Mouse (Mus musculus) G1E (cell line): ENCODE data around the gene Slc44a4. TPM values are rescaled to one million over a fixed set of nuclear protein-coding genes. Genes with fewer than 3 reads are reported as not detected.
A peak's percentile ranks its signal among the peaks of the same experiment; 100 is the strongest.

Experiments used
- ATAC-seq: 2 replicates; pipeline ENCODE4 v1.8.0; 2016; ENCODE audit warnings: mild to moderate bottlenecking; ENCODE audit not compliant: insufficient number of reproducible peaks, poor library complexity, low FRiP score, severe bottlenecking; ENCODE audit errors: extremely low read depth
- DNase-seq: peaks from one replicate; pipeline ENCODE4 v3.0.0; 2012; ENCODE audit warnings: low spot score
- H3K27me3 ChIP-seq: 2 replicates; pipeline ENCODE4 v1.6.1; 2012; ENCODE audit warnings: mild to moderate bottlenecking, low read length, inconsistent platforms; ENCODE audit not compliant: insufficient read depth
- H3K36me3 ChIP-seq: replicated peaks from 2 replicates; pipeline ENCODE3; 2012; ENCODE audit warnings: mild to moderate bottlenecking, inconsistent platforms
- H3K4me1 ChIP-seq: 2 replicates; pipeline ENCODE4 v1.6.1; 2012; ENCODE audit warnings: low read depth, low read length, inconsistent platforms, mixed read lengths; ENCODE audit not compliant: insufficient read depth
- H3K4me3 ChIP-seq: 2 replicates; pipeline ENCODE4 v1.5.1; 2012; ENCODE audit warnings: low read depth, mild to moderate bottlenecking, inconsistent platforms, low read length, moderate library complexity, mixed read lengths
- H3K9me3 ChIP-seq: replicated peaks from 2 replicates; pipeline ENCODE4 v1.6.1; 2012; ENCODE audit warnings: inconsistent platforms
- CTCF ChIP-seq: IDR thresholded peaks from 2 replicates; pipeline ENCODE4 v1.5.1; 2012; ENCODE audit warnings: low read depth, low read length, inconsistent platforms, mixed read lengths
- GATA1 ChIP-seq: IDR thresholded peaks from 2 replicates; pipeline ENCODE4 v1.6.1; 2012; ENCODE audit warnings: borderline replicate concordance, low read length, inconsistent platforms, mixed read lengths
- GATA2 ChIP-seq: IDR thresholded peaks from 2 replicates; pipeline ENCODE4 v1.6.1; 2012; ENCODE audit warnings: low read depth, low read length, inconsistent platforms, borderline replicate concordance
- POLR2AphosphoS5 ChIP-seq: IDR thresholded peaks from 2 replicates; pipeline ENCODE4 v1.6.1; 2012; ENCODE audit warnings: low read depth, low read length, inconsistent platforms; ENCODE audit not compliant: insufficient replicate concordance
- TAL1 ChIP-seq: conservative IDR thresholded peaks from 2 replicates; pipeline ENCODE4 v1.6.1; 2012; ENCODE audit warnings: low read depth, low read length, inconsistent platforms, mixed read lengths
- polyA plus RNA-seq: library from polyadenylated mRNA; stranded (reverse); fragments of >175 nt; gene quantifications from 2 replicates; pipeline ENCODE4 v1.2.3, GENCODE M21; 2012
- total RNA-seq, 2 experiments: library from RNA; stranded (forward) in 1 of 2; stranded (reverse) in 1 of 2; fragments of 200-1000 nt in 1 of 2; fragments of >200 nt in 1 of 2; fragmentation: Nextera tagmentation in 1 of 2; gene quantifications; 2 replicates each; pipeline ENCODE4 v1.2.3; 2014 to 2017

Gene Slc44a4
- total and polyA plus RNA-seq, 3 experiments: not detected

DNA sequence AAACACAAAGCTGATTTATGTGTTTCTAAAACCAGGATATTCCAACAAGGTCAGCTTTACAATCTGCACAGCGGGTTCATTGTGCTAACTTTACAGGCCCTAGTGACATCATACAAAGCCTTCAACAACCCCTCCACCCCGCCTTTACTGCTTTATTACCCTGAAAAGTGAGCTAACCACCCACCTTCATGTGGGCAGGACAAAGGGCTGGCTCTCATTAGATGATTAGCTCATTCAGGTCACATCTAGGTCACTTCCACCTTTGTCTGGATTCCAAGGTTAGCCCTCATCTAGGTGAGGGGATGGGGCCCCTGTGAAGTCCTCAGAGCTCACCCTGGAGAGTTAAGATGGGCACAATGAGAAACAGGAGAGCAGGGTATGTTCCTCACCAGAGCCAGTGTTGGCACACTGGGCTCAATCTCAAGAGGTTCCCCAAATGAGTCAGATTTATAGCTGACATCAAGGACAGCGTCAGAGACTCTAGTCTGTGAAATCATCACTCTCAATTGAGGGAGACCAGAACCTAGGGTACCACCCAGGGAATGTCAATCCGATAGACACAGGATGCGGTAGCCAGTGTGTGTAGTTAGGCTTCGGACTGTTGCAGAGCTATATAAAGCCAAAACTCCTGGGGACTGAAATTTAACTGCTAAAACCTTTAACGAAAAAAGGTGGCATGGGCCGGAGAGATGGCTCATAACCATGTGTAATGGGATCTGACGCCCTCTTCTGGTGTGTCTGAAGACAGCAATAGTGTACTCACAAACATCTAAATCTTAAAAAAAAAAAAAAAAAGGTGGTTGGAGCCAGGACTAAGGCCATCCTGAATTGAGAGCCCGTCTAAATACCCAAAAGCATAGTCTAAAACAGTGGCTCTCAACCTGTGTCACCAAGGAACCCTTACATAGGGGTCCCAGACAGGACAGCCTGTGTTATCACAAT, 36.5 kb downstream of the Slc44a4 start:
- peak overlapping the region; percentile 96 for H3K4me3 ChIP-seq
- no peaks in the 10 kb centered on the region for H3K27me3 ChIP-seq
- ATAC-seq (no peak; the same call in 1 of the 2 replicates), DNase-seq (no peak)
- TF ChIP-seq POLR2AphosphoS5: peak; percentile 68; the same call in 1 of the 2 replicates
- no peak for TF ChIP-seq GATA2
- no peaks in the 10 kb centered on the region for H3K9me3 ChIP-seq
- H3K36me3 ChIP-seq: peaks cover 35% of the 10 kb centered on the region
- H3K4me1 ChIP-seq: peaks cover 25% of the 10 kb centered on the region

DNA sequence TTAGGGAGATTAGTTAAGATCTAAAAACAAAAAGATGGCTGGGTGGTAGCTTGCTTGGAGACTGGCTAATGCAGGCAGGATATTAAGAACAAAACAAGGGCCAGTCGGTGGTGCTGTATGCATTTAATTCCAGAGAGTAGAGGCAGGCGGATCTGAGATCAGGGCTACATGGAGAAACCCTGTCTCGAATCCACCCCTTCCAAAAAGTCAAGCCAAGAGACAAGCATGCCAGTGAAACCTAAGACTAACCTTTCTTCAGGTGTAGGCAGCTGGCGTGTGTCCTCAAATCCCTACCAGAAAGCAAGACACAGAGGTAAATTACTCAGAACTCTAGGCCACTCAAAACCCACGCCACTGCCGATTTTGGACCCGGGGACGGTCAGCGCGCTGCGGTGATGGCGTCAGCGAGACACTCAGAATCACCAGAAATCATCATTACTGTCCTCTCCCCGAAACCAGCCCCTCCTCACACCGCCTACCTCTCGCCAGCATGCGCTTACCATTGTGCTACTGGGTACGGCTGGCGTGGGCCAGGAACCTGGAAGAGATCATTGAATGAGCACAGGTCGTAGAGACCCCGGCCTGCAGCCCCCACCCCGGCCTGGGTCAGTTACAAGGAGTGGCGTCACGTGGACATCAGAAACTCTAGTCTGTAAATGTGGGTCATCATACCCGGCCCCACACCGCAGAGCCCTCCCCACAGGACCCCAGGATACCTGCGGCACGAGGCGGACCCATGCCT, 37.5 kb downstream of the Slc44a4 start:
- TF ChIP-seq POLR2AphosphoS5 (no peak), CTCF (no peak)
- ATAC-seq: no peak
- DNase-seq: no peak
- Histone ChIP-seq H3K4me1 (peaks cover 25% of the 10 kb centered on the region), H3K4me3 (peak overlapping the region; percentile 96), H3K9me3 (no peaks in the 10 kb centered on the region), H3K27me3 (no peaks in the 10 kb centered on the region), H3K36me3 (peaks cover 35% of the 10 kb centered on the region)

DNA sequence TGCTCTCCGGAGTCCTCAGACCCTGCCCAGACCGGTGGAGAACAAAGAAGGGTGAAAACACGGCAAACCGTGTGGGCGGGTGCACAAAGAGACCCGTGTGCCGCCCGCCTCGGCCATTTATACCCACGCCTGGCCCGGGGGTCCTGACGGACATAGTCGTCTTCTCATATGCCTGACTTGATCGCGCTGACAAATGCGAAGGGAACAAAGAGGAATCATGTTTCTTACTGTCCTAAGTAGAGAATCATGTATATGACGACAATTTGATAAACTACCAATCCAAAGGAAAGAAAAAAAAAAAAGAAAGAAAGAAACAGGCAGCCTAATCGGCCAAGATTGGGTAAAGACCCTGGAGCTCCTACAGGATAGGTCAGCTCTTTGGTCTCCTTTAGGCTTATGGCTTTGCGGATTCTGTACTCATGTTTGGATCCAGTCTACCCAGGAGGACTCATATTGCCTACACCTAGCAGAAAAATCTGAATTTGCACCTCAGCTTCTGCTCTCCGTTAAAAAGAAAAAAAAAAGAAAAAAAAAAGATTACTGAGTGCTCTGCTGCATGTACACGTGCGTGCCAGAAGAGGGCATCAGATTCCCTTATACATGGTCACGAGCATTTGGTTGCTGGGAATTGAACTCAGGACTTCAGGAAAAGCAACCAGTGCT, 38.2 kb downstream of the Slc44a4 start:
- ATAC-seq (peak; percentile 48), DNase-seq (peak; percentile 90)
- Histone ChIP-seq H3K4me1 (peaks cover 25% of the 10 kb centered on the region), H3K36me3 (peaks cover 35% of the 10 kb centered on the region), H3K27me3 (no peaks in the 10 kb centered on the region), H3K9me3 (peaks cover 3% of the 10 kb centered on the region), H3K4me3 (peak overlapping the region; percentile 96)
- no peak for TF ChIP-seq GATA2
- TF ChIP-seq POLR2AphosphoS5: peak; percentile 96
- no peak for TF ChIP-seq TAL1
- peak; percentile 57 for TF ChIP-seq CTCF
- TF ChIP-seq GATA1: no peak

DNA sequence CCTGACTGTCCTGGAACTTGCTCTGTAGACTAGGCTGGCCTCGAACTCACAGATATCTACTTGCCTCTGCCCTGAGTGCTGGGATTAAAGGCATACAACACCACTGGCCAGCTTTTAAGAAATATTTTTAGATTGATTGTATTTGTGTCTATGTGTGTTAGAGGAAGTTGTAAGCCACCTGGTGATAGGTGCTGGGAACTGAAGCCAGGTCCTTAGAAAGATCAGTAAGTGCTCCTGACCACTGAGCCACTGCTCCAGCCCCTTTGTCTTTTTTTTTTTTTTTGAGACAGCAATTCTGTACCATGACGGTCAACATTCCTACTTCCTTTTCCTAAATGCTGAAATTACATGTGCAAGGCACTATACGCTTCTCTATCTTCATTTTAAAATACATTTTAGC, 39.0 kb downstream of the Slc44a4 start:
- H3K4me1 ChIP-seq: peaks cover 25% of the 10 kb centered on the region
- peaks cover 34% of the 10 kb centered on the region for H3K36me3 ChIP-seq
- peaks cover 6% of the 10 kb centered on the region for H3K9me3 ChIP-seq
- no peak for TF ChIP-seq POLR2AphosphoS5
- no peak for TF ChIP-seq TAL1
- no peak for TF ChIP-seq GATA1
- TF ChIP-seq CTCF: no peak
- no peak for TF ChIP-seq GATA2
- H3K27me3 ChIP-seq: no peaks in the 10 kb centered on the region
- peak overlapping the region; percentile 96; the same call in 1 of the 2 replicates for H3K4me3 ChIP-seq
- DNase-seq (no peak), ATAC-seq (no peak)

DNA sequence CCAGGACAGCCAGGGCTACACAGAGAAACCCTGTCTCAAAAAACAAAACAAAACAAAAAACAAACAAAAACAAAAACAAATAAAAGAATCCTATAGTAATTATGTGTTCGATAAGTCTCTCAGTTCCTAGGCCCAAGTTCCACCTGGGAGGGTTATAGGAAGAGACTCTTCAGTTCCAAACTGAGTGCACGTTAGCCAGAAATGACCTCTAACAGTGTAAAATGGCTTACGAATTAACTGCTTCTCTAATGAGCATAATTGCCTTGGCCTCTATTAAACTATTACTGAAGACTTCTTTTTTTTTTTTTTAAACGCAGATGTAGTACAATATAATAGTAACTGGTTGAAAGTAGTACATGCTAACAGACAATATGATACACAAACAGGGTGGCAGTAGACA, 39.6 kb downstream of the Slc44a4 start:
- ATAC-seq (no peak), DNase-seq (no peak)
- Histone ChIP-seq H3K36me3 (peaks cover 27% of the 10 kb centered on the region), H3K4me3 (no peak overlapping the region), H3K4me1 (peaks cover 21% of the 10 kb centered on the region), H3K27me3 (no peaks in the 10 kb centered on the region), H3K9me3 (peaks cover 10% of the 10 kb centered on the region)
- TF ChIP-seq TAL1: no peak
- no peak for TF ChIP-seq CTCF
- TF ChIP-seq GATA2: no peak

DNA sequence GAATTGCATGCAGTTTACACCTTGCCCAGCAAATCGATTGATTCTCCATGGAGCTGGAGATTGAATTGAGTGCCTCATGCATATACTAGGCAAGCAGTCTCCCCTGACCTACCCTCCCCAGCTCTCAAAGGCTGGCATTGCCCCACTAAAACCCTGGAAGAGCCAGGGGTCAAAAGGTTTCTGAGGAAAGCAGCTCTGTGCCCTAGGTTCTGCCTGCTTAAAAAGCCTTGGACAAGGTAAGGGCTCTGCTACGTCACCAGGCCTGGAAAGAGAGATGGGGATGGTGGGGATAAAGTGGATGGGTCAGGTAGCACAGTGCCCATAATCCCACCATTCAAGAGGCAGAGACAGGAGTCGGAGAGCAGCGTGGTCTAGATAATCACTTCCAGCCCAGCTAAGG, 40.6 kb downstream of the Slc44a4 start:
- DNase-seq (no peak), ATAC-seq (no peak)
- Histone ChIP-seq H3K27me3 (no peaks in the 10 kb centered on the region), H3K4me3 (no peak overlapping the region), H3K4me1 (peaks cover 21% of the 10 kb centered on the region), H3K36me3 (peaks cover 22% of the 10 kb centered on the region), H3K9me3 (peaks cover 14% of the 10 kb centered on the region)
- no peak for TF ChIP-seq CTCF
